Mouse (Mus musculus) megakaryocyte, adult 5-6 weeks (primary cell): Measurements from ENCODE around the gene Hoxa4. TPM values are rescaled to one million over a fixed set of nuclear protein-coding genes. Genes with fewer than 3 reads are reported as not detected.

ENCODE experiments used
- ATAC-seq: 2 replicates; pipeline ENCODE4 v1.8.0; 2016; ENCODE audit warnings: mild to moderate bottlenecking, inconsistent platforms; ENCODE audit not compliant: poor library complexity, severe bottlenecking
- total RNA-seq, 2 experiments: library from RNA; stranded (forward) in 1 of 2; stranded (reverse) in 1 of 2; fragments of 153-499, 151-499 nt in 1 of 2; fragments of 221-1000, 200-1000 nt in 1 of 2; gene quantifications; 2 replicates each; pipeline versions ENCODE4 v1.2.3 to v1.2.4; 2015 to 2017

Gene Hoxa4
- total RNA-seq, 2 experiments from 2014 or later, result 0.27 TPM; not detected in 1

DNA sequence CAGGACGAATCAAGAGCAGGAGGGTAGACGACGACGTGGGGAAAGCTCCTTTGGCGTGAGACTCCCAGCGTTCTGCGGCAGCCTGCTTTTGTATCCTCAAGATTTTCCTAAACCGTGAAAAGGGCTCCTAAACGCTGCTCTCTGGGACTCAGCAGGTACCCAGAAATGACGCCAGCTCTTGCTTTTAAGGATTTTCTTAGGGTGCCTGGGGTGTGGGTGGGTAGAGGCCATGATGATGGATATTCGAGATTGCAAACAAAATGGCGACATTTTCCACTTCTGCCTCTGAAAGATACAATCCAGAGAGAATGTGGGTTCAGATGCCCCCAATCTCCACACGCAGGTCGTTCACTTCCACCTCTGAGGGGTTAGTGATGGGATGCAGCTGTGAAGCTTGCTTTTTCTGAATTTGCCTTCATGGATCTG is 23.8 kb downstream of the Hoxa4 start:
- no peak for ATAC-seq

DNA sequence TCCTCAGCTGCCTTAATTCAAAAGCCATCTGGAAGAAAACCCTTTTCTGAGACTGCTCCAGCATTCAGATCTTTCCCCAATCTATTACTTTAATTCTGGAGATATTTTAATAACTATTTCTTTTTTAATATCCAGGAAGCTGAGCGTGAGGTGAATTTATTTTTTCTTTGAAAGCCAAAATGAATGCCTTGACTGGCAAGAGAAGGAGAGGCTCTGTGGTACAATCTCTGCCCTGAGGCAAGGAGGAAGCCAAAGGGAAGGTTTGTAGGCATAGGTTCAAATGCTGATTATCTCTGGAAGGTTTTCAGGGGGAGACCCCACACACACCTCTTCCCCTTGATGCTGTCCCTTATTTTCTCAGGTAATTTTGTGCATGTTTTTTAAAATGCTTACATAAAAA is 24.4 kb downstream of the Hoxa4 start:
- ATAC-seq, result no peak

DNA sequence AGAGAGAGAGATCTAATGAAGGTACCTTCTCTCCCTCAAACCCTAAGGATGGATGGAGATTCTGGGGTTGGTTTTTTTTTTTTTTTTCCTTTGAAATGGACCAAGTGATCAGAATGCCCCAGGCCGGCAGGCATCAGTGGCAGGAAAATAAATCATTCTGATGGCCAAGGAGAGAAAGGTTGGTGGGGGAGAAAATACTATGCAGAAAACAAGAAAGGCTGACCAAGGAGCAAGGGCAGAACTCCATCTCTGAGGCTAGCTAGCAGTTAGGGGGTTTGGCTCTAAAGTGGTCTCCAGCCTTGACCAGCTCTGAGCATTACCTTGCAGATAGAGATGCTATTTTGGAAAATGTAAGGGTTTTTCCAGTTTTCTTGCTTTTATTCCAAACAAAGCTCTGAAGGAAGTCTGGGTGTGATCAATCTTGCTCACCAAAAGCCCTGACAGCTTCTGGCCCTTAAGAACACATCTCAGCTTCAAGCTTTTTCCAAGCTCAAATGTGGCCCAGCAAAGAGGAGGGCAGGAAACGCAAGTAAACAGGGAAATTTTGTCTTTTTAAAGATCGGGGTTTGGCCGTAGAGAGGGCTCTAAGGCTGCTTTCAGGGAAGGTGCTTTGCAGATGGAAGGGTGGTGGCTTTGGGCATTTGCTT is 25.0 kb downstream of the Hoxa4 start:
- no peak for ATAC-seq

DNA sequence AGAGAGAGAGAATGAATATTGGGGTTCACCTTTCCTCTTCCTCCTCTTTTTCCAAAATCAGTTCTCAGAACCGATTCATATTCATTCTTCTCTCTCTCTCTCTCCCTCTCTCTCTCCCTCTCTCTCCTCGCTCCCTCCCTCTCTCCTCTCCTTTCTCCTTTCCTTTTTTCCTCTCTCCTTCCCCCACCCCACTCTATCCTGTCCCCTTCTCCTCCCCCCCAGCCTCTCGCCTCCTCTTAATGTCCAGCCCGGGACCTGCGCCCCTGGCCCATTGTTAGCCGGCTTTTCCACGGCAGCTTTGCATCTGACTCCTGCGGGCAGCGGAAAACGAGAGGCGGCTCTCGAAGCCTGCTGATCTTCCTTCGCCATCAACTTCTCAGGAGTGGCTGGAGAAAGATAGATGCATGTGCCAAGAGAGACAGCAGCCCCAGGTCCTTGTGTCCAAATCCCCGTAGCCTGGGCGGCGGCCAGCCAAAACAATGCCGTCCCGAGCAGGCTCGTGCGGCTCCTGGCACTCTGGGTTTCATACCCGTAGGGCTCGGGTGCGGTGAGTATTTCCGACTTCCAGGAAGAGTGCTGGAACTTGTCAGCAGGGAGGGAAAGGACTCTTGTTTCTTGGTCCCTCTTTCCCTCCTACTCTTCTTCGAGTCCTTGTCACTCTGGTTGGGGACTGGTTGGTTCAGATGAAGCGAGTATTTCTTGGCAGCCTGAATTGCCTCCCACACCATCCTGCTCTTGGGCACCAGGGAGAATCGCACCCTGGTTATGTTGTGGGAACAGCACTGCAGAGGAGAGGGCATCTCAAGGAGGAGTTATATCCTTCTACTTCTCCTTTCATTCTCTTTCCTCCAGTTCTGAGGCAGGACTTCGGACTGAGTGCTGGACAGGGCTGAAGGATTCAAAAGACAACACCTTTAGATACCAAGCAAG is 25.8 kb downstream of the Hoxa4 start:
- ATAC-seq, result no peak

DNA sequence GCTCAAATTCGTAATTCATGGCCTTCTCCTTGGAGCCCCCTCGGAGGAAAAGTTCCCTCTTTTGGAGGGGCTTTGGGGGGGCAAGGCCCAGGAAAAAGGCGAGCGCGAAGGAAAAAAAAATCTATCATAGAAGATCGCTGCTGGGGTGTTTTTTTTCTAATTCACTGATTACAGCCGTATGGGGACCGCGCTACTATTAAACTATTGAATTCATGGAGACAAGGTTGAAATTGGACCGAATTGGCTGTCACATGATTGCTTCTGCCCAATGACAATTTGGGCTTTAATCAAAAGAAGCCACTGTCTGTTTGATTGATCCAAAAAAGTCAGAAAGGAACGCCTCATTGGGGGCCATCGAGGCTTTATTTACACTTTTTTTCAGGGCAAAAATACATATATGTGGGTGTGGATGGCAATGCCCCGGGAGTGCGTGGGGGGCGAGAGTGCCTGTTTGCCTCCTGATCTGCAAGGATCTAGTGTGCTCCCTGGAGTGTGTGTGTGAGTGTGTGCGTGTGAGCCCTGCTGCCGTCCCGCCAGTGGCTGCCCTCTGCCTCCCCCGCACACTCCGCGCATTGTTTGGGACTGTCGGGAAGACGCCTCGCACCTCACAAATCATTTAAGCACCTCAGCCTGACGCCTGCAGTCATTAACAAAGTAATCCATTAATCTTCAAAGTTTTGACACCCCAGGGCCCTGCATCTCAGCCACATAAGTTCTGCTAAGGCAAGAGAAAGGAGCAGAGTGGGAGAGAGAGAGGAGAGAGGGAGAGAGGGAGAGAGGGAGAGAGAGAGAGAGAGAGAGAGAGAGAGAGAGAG is 26.7 kb downstream of the Hoxa4 start, which contains the start of gene Hoxa2:
Gene Hoxa2, minus strand, starts transcription at position 206 of the 815 bp plus-strand sequence.
- ATAC-seq, result no peak

DNA sequence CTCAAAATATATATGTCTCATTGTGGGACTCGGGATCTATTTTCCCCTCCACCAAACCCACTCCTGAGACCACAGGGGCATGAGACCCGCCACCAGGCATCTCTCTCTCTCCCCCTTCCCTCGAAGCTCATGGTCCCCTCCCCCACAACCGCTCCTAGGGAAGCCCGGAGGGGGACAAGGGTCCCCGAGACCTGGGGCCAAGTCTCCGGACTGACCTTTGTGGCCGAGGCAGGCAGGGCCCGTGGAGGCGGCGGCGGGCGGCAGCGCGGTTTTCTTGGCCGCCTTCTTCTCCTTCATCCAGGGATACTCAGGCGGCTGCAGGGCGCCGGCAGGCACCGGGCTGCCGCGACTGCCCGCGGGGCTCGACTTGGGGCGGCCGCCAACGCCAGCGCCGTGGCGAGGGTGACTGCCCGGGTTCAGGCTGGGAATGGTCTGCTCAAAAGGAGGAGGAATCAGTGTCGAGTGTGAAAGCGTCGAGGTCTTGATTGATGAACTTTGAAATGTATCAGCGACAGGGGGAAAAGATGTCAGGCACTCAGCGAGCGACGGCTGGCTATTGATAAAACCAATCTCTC is 27.4 kb downstream of the Hoxa4 start:
- ATAC-seq, result no peak

DNA sequence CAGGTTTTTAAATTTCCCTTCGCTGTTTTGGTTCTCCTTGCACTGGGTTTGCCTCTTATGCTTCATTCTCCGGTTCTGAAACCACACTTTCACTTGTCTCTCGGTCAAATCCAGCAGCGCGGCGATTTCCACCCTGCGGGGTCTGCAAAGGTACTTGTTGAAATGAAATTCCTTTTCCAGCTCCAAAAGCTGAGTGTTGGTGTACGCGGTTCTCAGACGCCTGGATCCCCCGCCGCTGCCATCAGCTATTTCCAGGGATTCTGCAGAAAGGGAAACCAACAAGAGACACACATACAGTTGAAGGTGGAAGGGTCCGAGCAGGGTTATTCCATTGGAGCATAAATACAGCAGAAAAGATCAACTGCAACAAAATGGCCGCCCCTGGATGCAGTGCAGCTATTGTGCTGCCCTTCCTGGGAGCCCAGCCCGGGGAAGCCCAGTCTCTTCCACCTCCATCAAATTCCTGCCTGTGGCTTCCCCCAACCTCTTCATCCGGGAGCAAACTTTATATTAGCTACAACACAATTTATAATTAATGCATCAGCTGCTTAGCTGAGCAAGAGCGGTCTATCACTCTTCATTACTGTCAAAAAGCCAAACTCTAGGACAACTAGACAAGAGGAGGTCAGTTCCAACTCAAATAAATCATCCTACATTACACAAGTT is 28.1 kb downstream of the Hoxa4 start:
- ATAC-seq, result no peak

DNA sequence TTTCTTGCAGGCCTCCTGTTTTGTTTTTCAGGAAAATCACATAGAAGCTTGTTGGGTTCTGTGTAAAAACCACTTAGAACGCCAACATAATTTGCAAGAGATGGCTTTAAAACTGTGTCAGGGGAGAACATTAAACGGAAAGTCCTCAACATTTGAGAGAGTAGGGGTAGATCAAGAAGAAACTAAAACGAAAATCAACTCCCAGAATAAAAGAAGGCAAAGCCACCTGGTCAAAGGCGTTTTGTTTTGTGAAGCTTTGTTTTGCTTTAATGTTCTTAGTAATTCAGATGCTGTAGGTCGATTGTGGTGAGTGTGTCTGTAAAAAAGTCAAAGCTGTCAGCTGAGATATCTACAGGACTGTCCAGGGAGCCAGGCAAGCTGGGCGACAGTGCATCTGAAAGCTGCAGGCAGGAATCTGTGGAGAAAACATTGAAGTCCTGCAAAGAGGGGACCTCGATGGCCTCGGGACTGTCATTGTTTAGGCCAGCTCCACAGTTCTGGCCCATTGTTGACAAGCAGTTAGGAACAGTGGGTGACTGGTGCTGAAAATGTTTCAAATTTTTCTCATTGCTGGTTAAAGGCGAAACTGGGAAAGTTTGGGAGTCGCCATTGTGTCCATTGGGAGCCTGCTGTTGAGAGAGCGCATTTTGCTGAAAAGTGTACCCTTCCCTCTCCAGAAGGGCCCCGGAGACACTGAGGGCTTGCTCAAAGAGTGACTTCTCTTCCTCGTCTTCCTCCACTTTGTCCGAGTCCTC is 28.8 kb downstream of the Hoxa4 start:
- ATAC-seq, result no peak

DNA sequence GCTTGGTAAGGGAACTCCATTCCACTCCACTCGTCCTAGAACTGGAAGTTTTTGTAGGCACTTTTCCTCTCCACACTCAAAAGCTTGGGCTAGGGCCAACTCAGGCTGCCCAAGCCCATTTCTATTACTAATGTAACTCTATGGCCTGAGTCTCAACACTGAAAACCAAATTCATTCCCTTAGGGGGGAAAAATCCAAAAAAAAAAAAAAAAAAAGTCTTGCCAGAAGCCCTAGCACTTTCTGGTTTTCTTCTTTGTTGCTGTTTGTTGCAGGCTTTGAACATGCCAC is 29.5 kb downstream of the Hoxa4 start:
- ATAC-seq, result no peak

DNA sequence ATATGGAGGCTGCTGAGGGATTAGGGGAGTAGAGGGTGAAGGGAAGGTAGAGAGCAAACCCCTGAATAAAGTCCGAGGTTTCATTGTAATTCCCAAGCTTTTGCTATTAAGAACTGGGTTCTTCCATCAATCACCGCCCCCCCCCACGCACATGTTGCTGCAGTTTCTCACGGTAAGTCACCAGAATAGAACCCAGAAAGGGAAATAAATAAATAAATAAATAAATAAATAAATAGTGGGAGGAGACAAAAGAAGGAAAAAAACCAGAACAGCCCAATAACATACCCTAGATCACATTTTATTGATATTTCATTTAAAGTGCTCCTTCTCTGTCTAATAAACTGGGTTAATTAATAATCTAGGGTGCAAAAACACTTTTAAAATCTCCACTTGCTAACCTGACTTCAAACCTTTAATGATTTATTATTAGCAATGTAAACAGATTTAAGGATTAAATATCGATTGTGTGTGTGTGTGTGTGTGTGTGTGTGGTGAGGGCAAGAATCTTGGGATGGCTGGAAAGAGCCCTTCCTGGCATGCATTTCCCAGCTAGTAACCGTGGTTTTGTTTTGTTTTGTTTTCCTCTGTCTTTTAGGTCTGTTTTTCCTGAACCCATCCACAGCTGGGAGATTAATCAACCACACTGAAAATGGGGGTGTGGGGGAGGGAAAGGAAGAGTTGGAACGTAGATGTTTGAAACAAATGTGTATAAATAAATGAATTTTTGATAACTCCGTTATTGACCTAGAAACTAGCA is 30.0 kb downstream of the Hoxa4 start:
- no peak for ATAC-seq

DNA sequence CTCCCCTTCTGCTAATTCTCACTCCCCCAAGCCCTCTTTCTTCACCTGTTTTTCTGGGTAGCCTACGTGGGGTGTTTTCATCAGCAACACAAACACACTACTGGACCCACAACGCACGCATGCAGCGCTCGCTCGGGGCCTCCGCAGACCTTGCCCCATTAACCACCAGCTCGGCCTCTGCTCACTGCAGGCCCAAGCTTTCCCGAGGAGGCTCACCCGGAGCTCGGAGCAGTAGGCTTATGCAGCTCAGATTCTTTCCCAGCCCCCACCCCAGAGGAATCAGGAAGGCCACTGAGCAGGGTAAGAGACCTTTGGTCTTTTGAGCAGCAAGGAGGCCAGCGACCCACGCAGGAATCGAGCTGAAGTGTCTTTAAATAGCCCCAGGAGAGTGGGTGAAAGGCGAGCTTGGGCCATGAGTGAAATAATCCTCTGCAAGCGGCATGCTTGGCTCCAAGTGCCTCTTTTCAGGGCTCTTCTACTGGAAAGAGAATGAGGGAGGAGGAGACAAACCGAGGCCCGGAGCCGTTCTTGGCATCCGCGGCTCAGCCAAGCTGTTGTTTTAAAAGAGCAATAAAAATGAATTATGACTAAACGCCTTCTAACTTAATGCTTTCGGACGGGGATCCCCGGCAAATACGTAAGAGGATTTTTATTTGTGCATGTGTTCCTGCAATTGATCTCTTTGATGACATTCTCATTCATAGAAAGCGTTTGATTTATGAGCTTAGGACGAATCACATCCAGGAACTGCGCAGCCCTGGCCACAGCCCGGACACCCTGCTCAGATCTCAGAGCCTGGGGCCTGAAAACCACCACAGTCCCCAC is 30.8 kb downstream of the Hoxa4 start:
- no peak for ATAC-seq

DNA sequence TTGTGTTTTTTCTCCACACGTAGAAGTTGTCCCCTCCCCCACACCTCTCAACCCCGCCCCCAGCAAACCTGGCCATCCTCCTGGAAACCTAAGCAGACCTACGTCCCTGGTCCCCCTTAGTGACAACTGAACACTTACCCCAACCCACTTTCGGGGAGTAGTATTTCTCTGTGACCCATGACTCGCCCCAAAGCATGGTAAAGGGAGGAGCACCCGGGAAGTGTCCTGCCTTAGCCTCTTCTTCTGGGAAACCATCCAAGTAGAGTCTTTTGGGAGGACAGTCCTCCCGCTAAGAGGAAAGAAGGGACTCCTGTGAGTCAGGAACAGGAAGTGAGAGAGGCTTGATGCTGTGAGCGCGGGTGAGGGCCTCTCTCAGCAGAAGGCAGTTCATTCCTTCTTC is 31.6 kb downstream of the Hoxa4 start:
- ATAC-seq, result peak; percentile 48

DNA sequence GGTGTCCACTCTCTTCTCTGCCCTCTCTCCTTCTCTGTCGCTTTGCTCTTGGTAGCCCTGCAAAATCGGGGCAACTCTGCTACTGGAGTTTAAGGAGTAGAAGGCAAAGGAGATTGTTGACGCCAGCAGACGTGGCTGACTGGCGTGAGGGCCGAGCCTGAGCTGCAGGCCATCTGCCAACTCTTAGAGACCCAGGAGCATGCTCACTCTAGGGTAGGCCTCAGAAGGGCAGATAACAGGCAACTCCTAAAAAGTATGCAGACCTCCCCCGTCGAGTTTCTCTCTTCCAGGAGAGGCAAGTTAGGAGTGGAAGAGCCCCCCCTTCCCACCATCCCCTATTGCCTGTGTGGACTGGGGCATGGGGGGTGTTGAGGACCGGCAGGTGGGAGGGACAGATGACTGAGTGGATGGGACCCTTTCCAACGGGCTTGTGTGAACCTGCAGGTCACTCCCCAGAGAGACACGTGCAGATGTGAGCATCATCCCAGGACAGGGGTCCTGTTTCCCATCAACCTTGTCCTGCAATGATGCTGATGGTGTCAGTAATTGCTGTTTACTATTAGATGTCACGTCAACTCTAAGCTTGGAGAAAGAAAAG is 32.3 kb downstream of the Hoxa4 start:
- no peak for ATAC-seq

DNA sequence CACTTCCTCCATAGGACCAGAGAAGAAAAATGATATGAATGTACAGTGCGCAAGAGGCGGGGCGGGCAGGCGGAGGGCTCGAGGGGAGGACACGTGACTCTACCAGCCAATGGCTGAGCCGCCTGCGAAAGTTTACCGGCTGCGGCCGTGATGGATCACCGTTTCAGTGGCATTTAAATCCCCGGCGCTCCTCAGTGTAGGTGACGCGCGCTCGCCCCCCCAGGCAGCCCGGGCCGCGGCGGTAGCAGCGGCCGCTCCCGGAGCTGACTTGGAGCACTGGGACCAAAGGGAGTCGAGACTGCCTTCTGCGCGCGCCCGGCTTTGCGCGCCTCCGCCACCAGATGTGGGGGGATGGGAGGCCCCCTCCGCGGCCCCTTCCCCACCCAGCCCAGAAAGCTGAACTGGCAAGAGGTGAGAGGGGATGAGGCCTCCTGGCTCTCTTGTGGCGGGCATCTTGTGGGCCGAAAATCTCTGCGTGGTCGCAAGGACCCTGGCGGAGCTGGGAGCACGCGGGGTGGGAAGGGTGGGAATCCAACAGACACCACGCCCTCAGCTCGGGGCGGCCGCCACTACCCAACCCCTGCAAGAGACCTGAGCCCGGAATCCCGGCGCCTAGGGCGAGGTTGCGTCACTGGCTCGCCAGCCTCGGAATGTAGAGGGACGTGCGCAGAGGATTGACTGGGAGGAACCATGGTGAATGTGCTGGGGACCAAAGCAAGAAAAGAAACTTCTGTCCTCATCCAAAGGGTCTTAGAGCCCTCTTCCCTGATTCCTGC is 33.1 kb downstream of the Hoxa4 start, which contains the start of gene Hoxa1:
Gene Hoxa1, minus strand, starts transcription at position 42 of the 776 bp plus-strand sequence.
- ATAC-seq, result peak; percentile 93

DNA sequence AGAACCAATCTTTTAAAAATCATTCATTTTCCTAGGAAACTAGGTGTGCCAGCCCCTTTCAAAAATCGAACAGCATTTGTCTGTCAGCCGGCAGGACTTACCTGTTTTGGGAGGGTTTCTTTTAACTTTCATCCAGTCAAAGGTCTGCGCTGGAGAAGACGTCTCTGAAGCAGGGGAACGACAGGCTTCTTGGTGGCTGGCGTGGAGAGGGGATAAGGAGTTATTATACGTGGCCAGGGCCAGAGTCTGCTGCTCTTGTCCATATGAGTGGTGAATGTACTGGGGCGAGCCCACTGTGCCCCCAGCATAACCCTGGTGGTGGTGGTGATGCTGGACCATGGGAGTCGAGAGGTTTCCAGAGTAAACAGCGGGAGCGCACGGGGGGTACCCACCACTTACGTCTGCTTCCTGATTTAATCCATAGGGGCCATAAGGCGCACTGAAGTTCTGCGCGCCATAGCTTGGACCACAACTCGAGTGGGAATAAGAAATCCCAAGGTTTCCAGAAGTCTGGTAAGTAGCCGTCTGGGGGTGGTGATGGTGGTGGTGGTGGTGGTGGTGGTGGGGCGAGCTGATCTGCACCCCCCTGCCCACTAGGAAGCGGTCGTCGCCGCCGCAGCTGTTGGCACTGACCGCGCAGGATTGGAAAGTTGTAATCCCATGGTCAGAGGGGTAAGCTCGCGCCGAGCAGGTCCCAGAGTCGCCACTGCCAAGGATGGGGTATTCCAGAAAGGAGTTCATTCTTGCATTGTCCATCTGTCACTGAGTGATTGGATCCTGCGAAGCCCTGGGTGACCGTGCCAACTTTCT is 33.9 kb downstream of the Hoxa4 start:
- ATAC-seq, result 0 out of 2 replicates have a peak, but pooled peaks have one; percentile 5

DNA sequence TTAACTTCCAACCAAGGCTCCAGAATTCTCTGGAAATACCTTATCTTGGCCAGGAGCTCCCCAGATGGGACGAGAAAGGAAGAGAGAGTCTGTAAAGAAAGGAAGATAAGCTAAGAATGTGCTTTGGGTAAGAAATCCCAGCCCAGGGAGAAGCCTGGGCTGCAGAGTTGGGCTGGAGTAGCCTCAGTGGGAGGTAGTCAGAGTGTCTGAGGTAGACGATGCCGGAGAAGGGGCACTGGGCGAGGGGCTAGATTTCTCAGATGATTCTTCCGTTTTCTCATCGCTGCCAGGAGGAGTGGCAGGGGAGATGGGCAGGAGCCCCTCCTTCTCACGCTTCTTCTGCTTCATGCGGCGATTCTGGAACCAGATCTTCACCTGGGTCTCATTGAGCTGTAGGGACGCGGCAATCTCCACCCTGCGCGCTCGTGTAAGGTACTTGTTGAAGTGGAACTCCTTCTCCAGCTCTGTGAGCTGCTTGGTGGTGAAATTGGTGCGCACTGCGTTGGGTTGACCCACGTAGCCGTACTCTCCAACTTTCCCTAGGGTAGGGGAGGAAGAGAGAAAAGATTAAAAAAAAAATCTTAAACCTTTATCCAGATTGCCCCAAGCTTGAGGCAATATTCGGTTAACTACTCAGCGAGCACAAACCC is 34.9 kb downstream of the Hoxa4 start:
- no peak for ATAC-seq
